Mouse (Mus musculus): ENCODE data around the gene G6pdx.

The G6pdx gene

DNA sequence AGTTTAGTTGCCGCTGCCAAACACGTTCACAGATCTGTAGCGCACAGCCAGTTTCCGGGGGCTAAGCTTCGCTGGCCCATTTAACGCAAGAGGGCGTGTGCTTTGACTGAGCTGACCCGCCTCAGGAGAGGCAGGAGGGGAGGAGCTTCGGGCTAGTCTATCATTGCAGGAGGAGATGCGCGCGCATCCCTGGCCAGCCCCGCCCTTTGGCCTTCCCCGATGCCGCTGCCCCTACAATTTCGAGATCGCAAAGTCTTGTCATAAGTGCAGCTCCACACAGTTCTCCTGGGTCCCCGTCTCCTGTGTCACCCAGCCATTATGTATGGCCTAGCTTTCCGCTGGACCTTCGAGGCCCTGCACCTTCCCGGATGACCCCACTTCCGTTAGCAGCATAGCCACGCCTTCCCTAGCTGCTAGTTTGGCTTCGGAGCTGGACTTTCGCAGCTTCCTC lies at the start of gene G6pdx:
Gene G6pdx (minus strand): TSS at position 369 of the 451 bp plus-strand sequence.
- peak; percentile 72 for DNase-seq (ENCODE audit: low spot score)

DNA sequence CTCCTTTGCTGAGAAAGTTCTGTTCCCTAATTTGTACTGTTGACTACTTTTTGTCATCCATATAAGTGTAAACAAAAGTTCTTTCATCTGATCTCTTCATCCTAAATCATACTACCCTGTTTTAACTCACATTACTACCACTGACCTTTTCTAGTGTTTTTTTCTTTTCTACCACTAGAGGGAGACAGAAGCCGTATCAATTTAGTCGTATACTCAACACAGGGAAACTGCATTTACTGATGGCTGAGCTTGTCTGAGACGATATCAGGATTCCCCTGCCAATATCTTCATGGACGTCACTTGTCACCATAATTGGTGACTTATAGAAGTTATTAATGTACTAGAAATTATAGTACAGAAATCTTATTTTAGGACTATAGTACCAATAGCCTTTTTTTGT lies 23.8 kb upstream of the G6pdx start:
- DNase-seq (ENCODE audit: low spot score): no peak

DNA sequence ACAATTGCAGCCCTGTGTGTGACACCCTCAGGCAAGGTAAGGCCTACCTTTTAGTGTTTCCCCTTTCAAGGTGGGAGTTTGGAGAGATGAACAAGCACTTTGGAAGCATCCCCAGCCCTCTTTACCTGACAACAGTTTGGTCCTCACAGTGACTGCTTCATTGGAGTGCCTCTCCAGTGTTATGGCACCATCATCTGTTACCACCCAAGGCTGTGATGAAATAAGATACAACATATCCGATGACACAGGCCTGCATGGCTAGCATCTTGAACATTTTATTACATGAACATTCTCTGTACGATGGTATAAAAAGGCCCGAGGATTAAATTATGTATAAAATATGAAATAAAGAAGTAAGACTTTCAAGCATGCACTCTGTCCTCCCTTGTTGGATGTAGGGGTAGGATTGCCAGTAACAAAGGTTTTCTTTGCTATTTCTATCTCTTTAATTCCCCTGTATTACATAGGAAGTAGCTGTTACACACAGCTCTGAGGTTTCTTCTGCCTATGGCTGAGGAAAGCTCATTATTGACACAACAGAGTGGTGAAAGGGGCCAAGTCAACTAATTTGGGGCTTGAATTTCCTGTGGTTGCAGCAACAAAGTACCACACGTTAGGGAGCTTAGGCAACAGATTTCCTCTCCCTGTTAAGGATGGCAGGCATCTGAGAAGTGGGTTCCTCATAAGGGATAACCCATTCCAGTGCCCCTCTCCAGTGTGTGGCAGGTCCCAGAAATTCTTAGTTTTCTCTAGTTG lies 22.3 kb upstream of the G6pdx start:
- DNase-seq (ENCODE audit: low spot score): no peak

DNA sequence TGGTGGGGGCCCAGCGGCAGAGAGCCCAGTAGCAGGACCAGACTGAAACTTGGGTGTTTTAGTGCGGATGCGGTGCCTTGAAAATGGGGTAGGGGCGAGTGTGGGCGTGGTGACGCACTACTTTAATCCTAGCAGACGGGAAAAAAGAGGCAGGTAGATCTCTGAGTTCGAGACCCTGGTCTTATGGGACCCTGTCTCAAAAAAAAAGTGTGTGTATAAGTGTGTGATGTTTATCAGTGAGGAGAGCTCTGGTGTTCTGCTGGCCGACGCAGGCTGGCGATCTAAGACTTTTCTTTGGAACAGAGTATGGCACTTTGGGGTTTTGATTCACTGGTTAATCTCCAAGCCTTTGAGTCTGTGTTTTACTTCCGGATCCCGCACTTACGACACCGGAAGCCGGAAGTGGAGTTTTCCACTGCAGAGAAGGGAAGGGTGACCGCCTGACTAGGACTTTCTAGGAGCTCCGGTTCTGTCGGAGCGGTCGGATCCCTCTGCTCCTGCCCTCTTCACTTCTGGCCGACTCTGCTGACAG lies 362 bp upstream of the G6pdx start:
- DNase-seq (ENCODE audit: low spot score): peak; percentile 41

DNA sequence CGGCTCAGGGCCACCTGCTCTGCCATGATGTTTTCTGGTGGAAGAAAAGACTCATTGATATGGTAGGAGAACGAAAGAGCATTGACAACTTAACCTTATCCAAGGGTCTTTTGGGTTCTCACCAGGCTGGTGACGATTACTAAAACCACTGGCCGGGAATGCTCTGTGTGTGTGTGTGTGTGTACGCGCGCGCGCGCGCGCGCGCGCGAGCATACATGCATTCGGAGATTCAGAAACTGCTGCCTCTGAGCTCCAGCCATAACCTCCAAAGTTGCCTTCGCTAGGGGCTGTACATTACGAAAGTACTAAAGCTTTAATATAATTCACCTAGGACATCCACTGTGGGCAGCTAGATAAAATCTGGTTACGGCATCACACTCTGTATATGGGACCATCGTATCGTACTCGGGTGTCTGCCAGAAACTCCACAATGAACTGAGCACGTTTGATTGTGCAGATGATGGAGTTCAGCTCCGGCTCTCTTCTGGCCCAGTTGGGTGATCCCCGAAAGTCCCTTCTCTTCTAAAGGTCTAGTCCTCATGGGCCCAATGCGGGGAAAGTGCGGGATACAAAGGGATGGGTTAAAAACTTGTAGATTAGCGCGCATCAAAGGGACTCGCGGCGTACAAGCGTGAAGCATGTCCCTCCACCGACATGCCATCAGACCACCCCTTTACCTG lies 708 bp downstream of the G6pdx start:
- DNase-seq (ENCODE audit: low spot score): no peak

DNA sequence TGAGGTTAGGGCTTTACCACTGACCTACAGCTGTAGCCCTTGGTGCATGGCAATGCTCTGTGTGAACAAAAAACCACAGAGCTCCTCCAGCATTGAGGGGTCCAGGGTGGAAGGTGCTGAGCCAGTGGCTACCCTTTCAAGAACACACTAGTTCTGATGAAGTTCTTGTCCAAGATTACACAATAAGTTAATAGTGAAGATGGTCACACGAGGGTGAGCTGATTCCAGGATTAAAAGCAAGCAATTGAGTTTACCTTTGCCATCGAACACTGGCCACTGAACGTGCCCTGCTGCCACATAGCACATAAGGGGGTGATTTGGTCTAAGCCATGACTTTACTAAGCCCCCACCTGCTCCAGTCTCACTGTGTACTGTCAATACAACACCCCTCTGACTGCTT lies 1.9 kb downstream of the G6pdx start:
- DNase-seq (ENCODE audit: low spot score): no peak

DNA sequence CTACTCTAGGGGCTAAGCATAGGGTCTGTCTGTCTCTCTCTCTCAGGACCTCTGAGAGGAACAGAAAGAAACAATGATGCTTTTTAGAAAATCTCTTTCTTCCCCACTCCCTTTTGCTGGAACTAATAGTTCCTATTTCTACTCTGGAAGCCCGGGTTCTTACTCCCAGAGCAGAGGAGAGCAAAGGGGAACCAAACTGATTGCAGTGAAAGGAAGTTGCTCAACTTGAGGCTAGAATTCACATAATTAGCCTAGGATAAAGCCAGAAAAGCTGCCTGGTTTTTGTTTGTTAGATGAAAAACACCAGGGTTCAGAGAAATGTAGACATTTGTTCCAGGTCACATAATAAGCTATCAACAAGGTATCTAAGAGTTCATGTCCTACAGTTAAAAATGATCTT lies 2.7 kb downstream of the G6pdx start:
- DNase-seq (ENCODE audit: low spot score): no peak

DNA sequence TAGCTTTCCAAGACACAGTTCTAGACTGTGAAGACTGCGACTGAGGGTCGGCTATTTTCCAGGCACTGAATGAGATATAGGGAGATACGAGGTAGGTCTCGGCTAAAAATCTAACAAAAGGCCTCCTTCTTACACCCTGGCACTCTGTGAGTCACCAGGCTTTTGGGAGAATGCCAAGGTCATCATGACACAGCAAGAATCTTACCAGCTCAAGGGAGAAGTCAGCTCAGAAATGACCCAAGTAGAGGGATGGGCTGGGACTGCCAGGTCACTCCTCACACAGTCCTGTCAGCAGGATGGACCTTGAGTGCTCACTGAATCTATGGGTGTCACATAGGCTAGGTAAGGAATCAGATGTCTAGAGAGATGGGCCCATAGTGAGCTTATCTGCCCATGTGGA lies 3.8 kb downstream of the G6pdx start:
- peak; percentile 18 for DNase-seq (ENCODE audit: low spot score)

DNA sequence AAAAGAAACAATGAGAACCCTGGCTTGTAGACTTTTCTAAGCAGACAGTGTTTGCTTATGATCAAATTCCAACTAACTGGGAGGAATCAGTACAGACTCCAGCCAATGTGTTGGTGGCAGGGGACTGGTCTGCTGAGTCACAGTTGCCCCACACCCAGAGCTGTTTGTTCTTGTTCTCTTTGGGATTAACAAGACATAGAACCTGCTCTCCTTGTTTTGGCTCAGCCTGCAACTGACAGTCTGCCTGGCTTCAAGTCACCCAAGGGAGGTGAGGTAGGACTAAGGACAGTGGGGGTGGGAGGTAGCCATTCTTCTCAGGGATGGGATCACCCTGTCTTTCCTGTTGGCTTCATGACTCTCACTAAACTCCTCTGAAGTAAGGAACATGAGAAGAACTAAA lies 4.6 kb downstream of the G6pdx start:
- DNase-seq (ENCODE audit: low spot score): no peak

DNA sequence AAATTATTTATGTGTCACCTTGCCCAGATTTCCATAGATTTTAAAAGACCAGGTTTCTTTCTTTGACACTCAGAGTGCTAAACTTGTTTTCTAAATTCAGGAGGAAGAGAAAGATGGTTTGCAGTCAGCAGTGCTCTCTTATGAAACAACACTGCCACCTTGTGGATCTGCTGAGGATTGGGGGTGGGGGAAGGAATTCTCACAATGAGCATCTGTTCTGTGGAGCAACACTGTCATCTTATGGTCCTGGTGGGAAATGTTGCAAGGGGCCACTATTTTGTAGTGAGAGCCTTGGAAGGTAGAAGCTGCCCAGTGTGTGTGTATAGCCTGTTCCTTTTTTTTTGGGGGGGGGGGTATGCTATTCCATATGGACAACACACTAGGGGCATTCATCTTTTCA lies 15.6 kb downstream of the G6pdx start:
- DNase-seq (ENCODE audit: low spot score): peak; percentile 63

DNA sequence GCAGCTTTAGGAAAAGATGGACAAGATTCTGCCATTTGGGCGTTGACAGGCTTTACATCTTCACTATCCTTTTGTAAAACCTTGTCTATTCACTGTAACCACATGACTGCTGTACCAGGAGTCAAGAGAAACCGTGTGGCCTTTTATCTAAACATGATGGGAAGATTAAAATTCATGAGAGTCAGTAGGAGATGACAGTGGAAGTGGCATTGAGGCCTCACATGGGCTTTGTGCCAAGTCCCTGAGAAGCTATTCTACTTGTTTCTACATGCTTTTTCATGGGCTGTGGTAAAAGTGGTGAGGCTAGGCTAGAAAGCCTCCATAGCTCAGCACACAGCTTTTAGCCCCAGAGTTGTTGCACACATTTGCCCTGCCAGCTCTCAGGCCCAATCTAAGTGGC lies 20.7 kb downstream of the G6pdx start:
- no peak for DNase-seq (ENCODE audit: low spot score)

DNA sequence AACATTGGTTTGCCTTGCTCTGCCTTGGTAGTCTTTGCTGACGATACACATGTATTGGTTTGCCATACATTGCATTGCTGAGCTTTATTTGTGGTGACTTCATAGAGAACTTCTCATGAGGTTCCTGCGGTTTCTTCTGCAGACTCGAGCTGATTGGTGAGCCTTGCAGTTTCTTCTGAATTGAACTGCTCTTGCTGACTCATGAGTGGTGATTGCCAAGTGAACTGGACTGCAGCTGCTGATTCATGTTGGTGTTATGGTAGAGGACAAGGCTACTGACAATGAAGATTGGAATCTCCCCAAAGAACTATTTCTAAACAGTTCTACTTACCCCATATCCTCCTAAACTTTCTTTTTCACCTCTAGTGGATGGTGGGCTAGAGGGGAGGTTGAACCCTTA lies 28.9 kb downstream of the G6pdx start:
- DNase-seq (ENCODE audit: low spot score): no peak

DNA sequence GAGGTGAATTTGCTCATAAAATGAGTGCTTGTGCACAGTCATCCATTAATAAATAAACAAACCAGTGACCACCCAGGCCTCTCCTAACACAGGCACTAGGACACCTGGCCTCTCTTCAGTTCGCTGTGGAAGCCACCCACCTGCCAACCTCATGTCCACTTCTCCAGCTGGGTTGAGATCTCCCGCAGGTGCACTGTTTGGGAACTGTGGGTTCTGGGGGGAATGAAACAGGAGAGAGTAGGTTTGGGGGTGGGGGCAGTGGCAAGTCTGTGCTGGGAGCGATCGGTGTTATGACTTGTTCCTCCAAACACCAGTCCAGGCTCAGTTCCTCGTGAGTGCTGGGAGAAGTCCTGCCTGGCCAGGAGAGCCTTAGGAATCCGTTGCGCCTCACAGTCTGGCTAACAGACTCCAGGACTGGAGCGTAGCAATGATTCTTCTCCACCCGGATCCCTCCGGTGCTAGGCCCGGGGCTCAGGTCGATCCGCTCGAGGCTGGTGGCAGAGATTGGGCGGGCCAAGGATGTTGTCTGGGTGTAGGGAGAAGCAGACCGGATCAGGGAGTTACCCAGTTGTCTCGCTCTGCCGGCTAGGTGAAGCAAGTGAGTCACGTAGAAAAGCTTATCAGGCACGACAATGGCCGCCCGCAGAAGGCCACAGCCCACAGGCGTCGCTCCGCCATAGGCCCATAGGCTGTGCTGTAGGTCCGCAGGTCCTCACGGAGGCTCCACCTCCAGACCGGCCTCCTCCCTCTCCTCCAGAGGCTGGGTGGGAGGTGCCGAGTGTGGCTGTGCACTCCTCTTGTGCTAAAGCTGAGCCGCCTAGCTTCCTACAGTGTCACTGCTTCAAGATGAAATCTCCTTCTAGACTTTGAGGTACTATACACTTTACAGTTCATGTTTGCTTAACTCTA lies 36.2 kb downstream of the G6pdx start, which contains the start of the genes Fam3a and Ikbkg:
Gene Fam3a (minus strand): TSS at position 738 of the 909 bp plus-strand sequence.
Gene Ikbkg (plus strand): TSS at position 756 of the 909 bp plus-strand sequence.
- peak; percentile 55 for DNase-seq (ENCODE audit: low spot score)

DNA sequence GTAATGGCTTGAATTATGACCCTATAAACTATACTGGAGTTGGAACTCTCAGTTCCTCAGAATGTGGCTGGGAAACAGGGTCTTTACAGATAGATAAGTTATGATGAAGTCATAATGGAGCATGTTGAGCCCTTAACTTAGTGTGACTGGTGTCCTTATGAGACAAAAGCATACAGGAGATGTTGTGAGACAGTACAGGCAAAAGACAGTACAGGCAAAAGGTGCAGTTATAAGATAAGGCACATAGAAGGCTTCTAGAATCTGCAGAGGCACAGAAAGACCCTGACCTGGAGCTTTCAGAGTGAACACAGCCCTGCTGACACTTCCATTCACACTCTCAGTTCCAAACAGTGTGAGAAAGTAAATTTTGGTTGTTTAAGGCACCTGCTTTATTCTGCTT lies 40.8 kb downstream of the G6pdx start:
- no peak for DNase-seq (ENCODE audit: low spot score)

DNA sequence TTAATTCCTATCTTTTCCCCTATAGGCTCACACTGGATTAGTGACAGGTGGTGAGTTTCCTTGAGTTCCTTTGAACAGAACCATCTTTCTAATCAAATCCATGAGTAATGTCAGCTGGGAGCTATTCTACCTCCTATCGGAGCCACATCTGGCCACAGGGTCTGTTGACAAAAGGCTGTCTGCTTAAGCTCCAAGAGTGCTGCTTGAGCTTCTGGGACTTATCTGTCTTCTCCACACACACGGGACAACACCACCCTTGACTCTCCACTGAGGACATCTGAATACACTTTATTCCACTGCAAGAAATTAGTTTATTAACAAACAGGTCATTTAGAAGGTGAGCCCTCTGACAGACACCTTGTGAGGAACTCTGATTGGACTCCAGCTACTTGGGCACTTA lies 44.5 kb downstream of the G6pdx start:
- DNase-seq (ENCODE audit: low spot score): no peak

DNA sequence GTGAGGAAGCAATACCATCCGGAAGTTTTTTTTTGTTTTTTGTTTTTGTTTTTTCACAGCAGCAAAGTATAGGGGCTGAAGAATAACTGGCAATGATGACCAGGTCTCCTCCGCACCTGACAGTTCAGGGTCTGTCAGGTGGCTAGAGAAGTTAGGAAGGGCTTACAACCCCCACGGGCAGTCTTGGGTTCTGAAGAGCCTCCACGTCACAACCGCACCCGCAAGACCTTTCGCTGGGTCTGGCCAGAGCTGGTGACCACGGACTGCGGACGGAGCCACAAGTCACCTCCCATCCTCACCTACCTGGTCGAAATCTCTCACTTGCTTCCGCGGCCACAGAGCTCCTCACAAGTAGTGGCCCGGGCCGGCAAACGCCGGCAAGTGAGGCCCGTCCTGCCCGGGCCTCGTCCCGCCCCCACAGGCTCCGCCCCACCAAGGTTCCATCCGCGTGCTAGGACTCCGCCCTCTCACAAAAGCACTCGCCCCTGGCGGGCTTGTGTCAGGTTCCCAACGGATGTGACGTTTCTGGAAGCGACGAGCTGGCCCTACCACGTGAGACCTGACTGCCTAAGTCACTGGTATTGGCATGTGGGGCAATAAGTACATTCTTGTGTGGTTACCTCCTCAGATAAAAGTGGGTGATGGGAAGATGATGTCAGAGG lies 56.0 kb downstream of the G6pdx start, which contains the start of the genes Ubl4a and Slc10a3:
Gene Ubl4a (minus strand): TSS at position 331 of the 662 bp plus-strand sequence.
Gene Slc10a3 (minus strand): TSS at position 462 of the 662 bp plus-strand sequence.
- peak; percentile 66 for DNase-seq (ENCODE audit: low spot score)

DNA sequence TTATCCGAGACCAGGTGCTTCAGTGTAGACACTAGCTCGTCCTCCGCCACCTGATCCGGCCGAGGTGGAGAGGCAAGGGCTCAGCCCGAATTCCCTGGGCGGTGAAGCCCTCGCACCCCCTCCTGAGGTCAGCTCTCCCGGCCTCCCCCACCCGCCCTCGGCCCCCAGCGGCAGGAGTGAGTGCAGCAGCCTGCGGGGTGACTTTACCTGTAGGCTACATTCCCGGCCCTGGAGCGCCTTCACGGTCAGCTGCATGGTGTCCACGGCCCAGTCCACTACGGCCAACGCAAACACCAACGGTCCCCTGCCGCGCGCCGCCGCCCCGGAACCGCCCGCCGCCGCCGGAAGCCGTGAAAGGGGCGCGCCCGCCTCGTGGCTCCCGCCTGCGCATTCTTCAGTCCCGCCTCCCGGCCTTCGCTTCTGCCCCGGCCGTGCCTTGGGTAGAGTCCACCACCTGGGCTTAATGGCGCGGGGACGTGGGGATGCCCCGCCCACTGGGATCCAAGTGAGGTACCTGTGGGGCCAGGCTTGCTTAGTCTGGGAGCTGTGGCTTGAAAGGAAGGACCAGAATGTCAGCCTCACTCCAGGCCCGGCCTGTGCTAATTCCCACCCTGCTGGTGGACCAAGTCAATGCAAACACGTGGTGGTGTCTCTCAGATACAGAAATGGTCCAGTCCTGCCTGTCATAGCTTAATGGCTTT lies 60.6 kb downstream of the G6pdx start:
- peak; percentile 41 for DNase-seq (ENCODE audit: low spot score)

DNA sequence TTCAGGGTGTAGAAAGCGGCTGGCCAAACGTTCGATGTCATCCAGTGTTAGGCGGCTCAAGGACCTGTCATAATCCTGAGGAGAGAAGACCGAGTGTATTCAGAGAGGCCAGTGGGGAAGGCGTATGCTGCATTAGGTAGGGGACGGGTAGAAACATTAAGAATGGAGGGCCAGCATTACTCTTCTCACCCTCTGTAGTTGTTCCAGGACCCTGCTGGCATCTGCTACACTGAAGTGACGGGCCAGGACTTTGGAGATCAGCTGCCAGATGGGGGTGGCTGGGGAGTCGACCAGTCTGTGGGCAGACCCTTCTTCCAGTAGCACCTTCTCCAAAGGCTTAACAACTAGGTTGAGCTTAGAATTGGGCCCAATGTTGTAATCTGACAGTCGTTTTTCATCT lies 61.5 kb downstream of the G6pdx start:
- DNase-seq (ENCODE audit: low spot score): no peak
